Mouse (Mus musculus): Measurements from ENCODE around the gene Npat.

- TF ChIP-seq CTCF (IDR thresholded peaks at IDR 0.05; ENCODE audit: insufficient read depth, low read depth, low read length), result no peak
- TF ChIP-seq POLR2A (IDR thresholded peaks at IDR 0.05; ENCODE audit: insufficient read depth, low read depth, low read length), result no peak
Observed at GRCm38 (mm10) chr9:53570662-53571061, 33.8 kb downstream of the Npat start.
